Mouse (Mus musculus) lung, postnatal 25 days (tissue): ENCODE measurements around the gene Fshb.

ENCODE experiments used
- DNase-seq: peaks from one replicate; pipeline ENCODE4 v3.0.0; 2022; ENCODE audit warnings: low spot score

Gene Fshb

GRCm38 (mm10) chr2:107059556-107059955, at the start of gene Fshb:
Gene Fshb, minus strand, starts transcription at chr2:107059656.
- DNase-seq, result no peak

- no peak for DNase-seq
Observed at GRCm38 (mm10) chr2:107084256-107084655, 24.8 kb upstream of the Fshb start.

DNA sequence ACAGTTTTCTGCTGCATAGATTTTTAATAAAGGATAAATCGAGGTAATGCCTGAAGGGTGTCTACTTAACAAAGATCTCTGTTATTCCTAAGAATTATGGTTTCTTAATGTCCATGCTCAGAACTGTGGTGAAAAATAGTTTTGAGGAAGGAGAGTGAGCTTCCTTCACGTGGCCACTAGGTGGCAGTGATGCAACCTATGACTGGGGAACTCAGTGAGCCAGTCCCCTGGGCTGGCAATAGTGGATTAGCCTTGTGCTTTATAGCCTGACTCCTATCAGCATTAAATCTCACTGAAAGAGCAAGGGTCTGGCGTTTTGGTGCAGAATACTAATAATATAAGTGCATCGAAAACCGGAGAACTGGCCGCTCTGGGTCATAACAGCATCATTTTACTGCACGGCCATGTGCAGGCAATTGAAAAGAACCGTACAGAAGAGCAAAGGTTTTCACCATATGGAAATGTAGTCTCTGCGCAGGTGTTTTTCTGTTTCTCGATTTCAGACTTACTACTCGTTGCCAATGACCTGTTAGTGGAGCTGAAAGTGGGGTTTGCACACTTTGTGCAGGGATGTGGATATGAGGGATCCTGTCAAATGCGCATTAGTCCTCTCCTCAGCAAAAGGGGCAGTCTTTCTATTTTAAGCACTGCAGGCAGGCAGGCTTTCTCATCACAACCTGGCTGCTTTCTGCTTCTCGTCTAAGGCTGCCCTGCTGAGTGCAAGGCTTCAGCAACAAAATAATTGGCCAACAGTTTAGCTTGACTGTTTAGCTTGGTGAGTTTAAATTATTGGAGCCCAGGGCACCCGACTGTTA, 23.8 kb upstream of the Fshb start:
- no peak for DNase-seq

- no peak for DNase-seq
Observed at GRCm38 (mm10) chr2:107063260-107063659, 3.8 kb upstream of the Fshb start.

GRCm38 (mm10) chr2:107045955-107046354, 13.5 kb downstream of the Fshb start:
- DNase-seq, result no peak

DNA sequence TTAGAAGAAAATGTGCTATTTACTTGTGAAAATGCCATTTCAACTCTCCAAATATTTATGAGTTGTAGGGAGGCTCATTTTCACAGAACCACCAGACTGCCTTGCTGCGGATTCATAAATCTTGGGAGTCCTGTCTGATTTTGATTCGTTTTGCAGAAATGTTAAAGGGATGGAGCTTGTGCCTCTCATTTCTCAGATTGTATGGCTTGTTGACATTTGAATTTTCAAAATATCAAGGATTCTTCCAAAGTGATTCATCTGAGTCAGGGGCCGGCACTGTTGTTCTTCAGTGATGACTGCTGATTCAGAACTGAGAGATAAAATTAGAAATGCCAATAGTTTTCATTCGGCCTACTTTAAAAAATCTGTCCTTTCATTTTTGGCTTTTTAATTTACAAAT, 18.6 kb downstream of the Fshb start:
- no peak for DNase-seq

- DNase-seq, result no peak
Observed at GRCm38 (mm10) chr2:107035980-107036379, 23.5 kb downstream of the Fshb start.

DNA sequence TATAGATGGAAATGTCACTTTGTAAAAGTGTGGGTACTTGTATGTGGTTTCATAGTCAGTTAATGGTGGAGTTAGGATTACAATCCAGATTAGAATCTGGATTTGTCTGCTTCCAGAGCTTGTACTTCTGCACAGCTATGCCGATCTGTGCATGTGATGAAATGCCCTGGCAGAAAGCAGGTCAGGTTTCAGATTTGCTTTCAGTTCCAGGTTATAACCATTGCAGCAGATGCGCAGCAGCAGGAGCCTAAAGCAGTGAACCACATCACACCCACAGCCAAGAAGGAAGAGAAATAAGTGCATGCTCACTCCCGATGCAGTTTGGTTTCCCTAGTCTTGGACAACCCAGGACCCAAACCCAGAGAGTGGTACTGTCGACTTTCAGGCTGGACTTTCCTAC, 34.8 kb downstream of the Fshb start:
- no peak for DNase-seq

- DNase-seq, result no peak
Observed at GRCm38 (mm10) chr2:107022713-107023112, 36.7 kb downstream of the Fshb start.

GRCm38 (mm10) chr2:107019331-107019730, 40.1 kb downstream of the Fshb start:
- no peak for DNase-seq

GRCm38 (mm10) chr2:107013161-107013560, 46.3 kb downstream of the Fshb start:
- DNase-seq, result no peak

GRCm38 (mm10) chr2:107012318-107012717, 47.1 kb downstream of the Fshb start:
- DNase-seq, result no peak

DNA sequence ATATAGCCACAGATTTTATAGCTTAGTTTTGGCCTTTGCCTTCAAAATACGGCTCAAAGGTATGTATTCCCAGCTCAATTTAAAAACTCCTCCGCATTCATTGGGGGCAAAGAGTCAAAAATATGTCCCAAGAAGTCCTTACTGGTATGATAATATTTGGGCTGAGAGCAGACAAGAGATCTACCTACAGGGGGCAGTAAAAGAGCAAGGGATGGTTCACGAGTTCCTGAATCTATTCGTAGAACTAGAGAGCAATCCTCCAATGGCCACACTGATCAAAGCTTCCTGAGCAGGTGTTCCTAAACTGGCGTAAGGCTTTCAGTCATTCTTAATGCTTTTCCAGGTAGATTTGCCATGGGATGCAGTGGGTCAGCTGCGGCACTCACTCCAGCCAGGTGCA, 49.3 kb downstream of the Fshb start:
- no peak for DNase-seq

GRCm38 (mm10) chr2:107006378-107006777, 53.1 kb downstream of the Fshb start:
- DNase-seq, result no peak
